Mouse (Mus musculus) B cell, adult 62 days (primary cell): Measurements from ENCODE around the gene H2bfm. TPM values are rescaled to one million over a fixed set of nuclear protein-coding genes. Genes with fewer than 3 reads are reported as not detected.

Experiments used
- total RNA-seq: library from RNA; stranded (reverse); gene quantifications from 4 replicates; pipeline ENCODE4 v1.2.4, GENCODE M21; 2023

Gene H2bfm
- total RNA-seq: not detected in 4 replicates

DNA sequence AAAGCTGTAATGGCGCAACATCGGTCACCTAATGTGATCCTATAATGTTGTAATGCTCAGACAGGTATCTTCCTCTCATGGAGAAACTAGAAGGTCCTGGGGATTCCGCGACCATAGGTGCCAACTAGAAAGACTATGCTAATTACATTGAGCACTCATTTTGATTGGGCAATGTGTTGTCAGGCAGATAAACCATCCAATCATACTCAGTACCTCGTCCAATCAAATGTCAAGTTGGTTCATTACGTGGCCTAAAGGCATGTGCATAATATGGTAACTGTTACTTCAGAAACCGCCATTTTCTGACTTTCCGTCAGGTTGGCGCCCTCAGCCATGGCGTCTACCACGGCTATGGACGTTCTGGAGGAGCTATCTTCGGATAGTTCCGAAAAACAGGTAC, at the start of gene H2bfm:
H2bfm (plus strand) TSS at position 295 of the 400 bp plus-strand sequence.

DNA sequence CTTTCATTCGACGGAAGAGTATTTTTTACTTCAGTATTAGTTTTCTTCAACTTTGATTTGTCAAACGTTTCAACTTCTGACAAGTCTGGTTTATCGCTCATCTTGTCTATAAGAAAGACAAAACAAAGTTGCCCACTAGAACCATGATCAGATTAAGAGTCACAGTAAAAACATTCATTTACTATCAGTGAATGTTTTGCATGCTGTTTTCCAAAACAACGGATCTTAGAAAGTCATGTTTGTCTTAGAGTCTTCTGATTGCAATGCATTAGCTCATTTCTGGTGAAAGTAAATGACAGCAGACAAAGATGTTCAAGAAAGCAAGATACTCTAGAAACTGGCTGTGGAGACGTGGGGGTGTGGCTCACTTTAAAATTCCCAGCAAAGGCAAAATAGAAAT, 48.3 kb downstream of the H2bfm start, which contains the start of gene Tmsb15b2:
Tmsb15b2 (minus strand) TSS at position 101 of the 400 bp plus-strand sequence.

DNA sequence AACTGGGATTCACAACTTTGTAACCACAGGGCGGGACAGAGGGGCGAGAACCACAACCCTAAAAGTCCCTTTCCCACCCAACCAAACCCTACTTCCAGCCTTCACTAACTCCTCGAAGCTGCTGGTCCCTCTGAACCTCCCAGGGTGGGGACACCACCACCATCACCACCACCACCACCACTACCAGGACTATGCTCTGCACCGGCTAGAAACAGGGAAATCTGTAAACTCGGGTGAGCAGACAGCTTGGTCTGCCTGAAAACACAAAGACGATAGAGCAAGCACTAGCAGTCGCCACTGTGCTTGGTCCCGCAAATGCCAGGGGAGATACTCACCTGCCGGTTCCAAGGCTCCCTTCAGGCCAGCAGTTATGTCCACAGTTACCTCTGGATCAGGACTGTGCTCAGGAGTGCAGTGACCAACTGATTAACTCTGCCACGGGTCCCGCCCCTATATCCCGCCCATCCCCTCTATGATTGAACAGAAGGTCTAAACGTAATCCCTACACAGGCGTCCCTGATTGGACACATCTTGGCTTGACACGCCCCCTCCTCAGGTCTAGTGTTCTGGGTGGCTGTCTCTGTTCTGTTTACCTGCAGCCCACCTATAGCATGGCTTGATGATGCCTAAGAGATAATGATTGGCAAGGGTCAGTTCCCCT, 49.4 kb downstream of the H2bfm start, which contains the start of the genes Tmsb15l and Tmsb15b1:
Tmsb15l (minus strand) TSS at position 446 of the 661 bp plus-strand sequence.
Tmsb15b1 (minus strand) TSS at position 451 of the 661 bp plus-strand sequence.

Other genes with a start within 250 kb of the H2bfm start
- 0.26 to 0.31 TPM (median 0.27 TPM) in 3 of 4 replicates, not detected in the other for gene Tceal1, start 219.3 kb upstream of the H2bfm start, total RNA-seq
- gene Morf4l2, start 183.6 kb upstream of the H2bfm start, total RNA-seq: 111 to 140 TPM (median 128 TPM) in 4 replicates
- gene Glra4, start 147.2 kb upstream of the H2bfm start, total RNA-seq: not detected in 4 replicates
- 4.9 to 6.6 TPM (median 5.1 TPM) in 4 replicates for gene Plp1, start 104.7 kb upstream of the H2bfm start, total RNA-seq
- not detected in 4 replicates for gene Rab9b, start 58.6 kb upstream of the H2bfm start, total RNA-seq
- gene Tmsb15b2, start 48.2 kb downstream of the H2bfm start, total RNA-seq: 11.4 to 22.6 TPM (median 19.7 TPM) in 4 replicates
- gene Tmsb15l, start 49.5 kb downstream of the H2bfm start, total RNA-seq: 3.0 to 6.6 TPM (median 4.6 TPM) in 3 of 4 replicates, not detected in the other
- gene Tmsb15b1, start 49.5 kb downstream of the H2bfm start, total RNA-seq: 12.6 to 19.7 TPM (median 15.6 TPM) in 4 replicates
- gene Zcchc18, start 65.8 kb downstream of the H2bfm start, total RNA-seq: 13.4 to 17.0 TPM (median 13.9 TPM) in 4 replicates
- 29.8 to 43.7 TPM (median 39.6 TPM) in 4 replicates for gene Slc25a53, start 111.0 kb downstream of the H2bfm start, total RNA-seq
- gene Fam199x, start 122.3 kb downstream of the H2bfm start, total RNA-seq: 6.5 to 7.1 TPM (median 6.8 TPM) in 4 replicates
- gene Esx1, start 194.8 kb downstream of the H2bfm start, total RNA-seq: not detected in 4 replicates